Mouse (Mus musculus) G1E (cell line): ENCODE data around the gene Nrp2. TPM values are rescaled to one million over a fixed set of nuclear protein-coding genes. Genes with fewer than 3 reads are reported as not detected.

Experiments
- ATAC-seq: 2 replicates; pipeline ENCODE4 v1.8.0; 2016; ENCODE audit warnings: mild to moderate bottlenecking; ENCODE audit not compliant: insufficient number of reproducible peaks, poor library complexity, low FRiP score, severe bottlenecking; ENCODE audit errors: extremely low read depth
- DNase-seq: peaks from one replicate; pipeline ENCODE4 v3.0.0; 2012; ENCODE audit warnings: low spot score
- H3K27me3 ChIP-seq: 2 replicates; pipeline ENCODE4 v1.6.1; 2012; ENCODE audit warnings: mild to moderate bottlenecking, low read length, inconsistent platforms; ENCODE audit not compliant: insufficient read depth
- H3K36me3 ChIP-seq: replicated peaks from 2 replicates; pipeline ENCODE3; 2012; ENCODE audit warnings: mild to moderate bottlenecking, inconsistent platforms
- H3K4me1 ChIP-seq: 2 replicates; pipeline ENCODE4 v1.6.1; 2012; ENCODE audit warnings: low read depth, low read length, inconsistent platforms, mixed read lengths; ENCODE audit not compliant: insufficient read depth
- H3K4me3 ChIP-seq: 2 replicates; pipeline ENCODE4 v1.5.1; 2012; ENCODE audit warnings: low read depth, mild to moderate bottlenecking, inconsistent platforms, low read length, moderate library complexity, mixed read lengths
- H3K9me3 ChIP-seq: replicated peaks from 2 replicates; pipeline ENCODE4 v1.6.1; 2012; ENCODE audit warnings: inconsistent platforms
- CTCF ChIP-seq: IDR thresholded peaks from 2 replicates; pipeline ENCODE4 v1.5.1; 2012; ENCODE audit warnings: low read depth, low read length, inconsistent platforms, mixed read lengths
- GATA1 ChIP-seq: IDR thresholded peaks from 2 replicates; pipeline ENCODE4 v1.6.1; 2012; ENCODE audit warnings: borderline replicate concordance, low read length, inconsistent platforms, mixed read lengths
- GATA2 ChIP-seq: IDR thresholded peaks from 2 replicates; pipeline ENCODE4 v1.6.1; 2012; ENCODE audit warnings: low read depth, low read length, inconsistent platforms, borderline replicate concordance
- POLR2AphosphoS5 ChIP-seq: IDR thresholded peaks from 2 replicates; pipeline ENCODE4 v1.6.1; 2012; ENCODE audit warnings: low read depth, low read length, inconsistent platforms; ENCODE audit not compliant: insufficient replicate concordance
- TAL1 ChIP-seq: conservative IDR thresholded peaks from 2 replicates; pipeline ENCODE4 v1.6.1; 2012; ENCODE audit warnings: low read depth, low read length, inconsistent platforms, mixed read lengths
- polyA plus RNA-seq: library from polyadenylated mRNA; stranded (reverse); fragments of >175 nt; gene quantifications from 2 replicates; pipeline ENCODE4 v1.2.3, GENCODE M21; 2012
- total RNA-seq, 2 experiments: library from RNA; stranded (forward) in 1 of 2; stranded (reverse) in 1 of 2; fragments of 200-1000 nt in 1 of 2; fragments of >200 nt in 1 of 2; fragmentation: Nextera tagmentation in 1 of 2; gene quantifications; 2 replicates each; pipeline ENCODE4 v1.2.3; 2014 to 2017

Gene Nrp2
- total and polyA plus RNA-seq, 3 experiments, result 0.07 to 0.16 TPM; not detected in 1

GRCm38 (mm10) chr1:62853362-62853761, 150.3 kb downstream of the Nrp2 start:
- Histone ChIP-seq H3K4me1 (no peaks in the 10 kb centered on the region), H3K9me3 (no peaks in the 10 kb centered on the region), H3K36me3 (no peaks in the 10 kb centered on the region), H3K27me3 (no peaks in the 10 kb centered on the region), H3K4me3 (no peak overlapping the region)
- TF ChIP-seq POLR2AphosphoS5 (no peak), CTCF (no peak), GATA1 (no peak), GATA2 (no peak), TAL1 (no peak)
- ATAC-seq, result no peak
- DNase-seq, result no peak

- H3K27me3 ChIP-seq, result no peaks in the 10 kb centered on the region
- no peak for TF ChIP-seq CTCF
- H3K4me1 ChIP-seq, result no peaks in the 10 kb centered on the region
- ATAC-seq, result no peak
- no peaks in the 10 kb centered on the region for H3K9me3 ChIP-seq
- no peak overlapping the region for H3K4me3 ChIP-seq
- H3K36me3 ChIP-seq, result no peaks in the 10 kb centered on the region
- no peak for DNase-seq
Observed at GRCm38 (mm10) chr1:62853996-62854395, 150.9 kb downstream of the Nrp2 start.

GRCm38 (mm10) chr1:62859098-62859497, 156.0 kb downstream of the Nrp2 start:
- H3K4me3 ChIP-seq, result no peak overlapping the region
- no peaks in the 10 kb centered on the region; the same call in 1 of the 2 replicates for H3K27me3 ChIP-seq
- no peaks in the 10 kb centered on the region for H3K4me1 ChIP-seq
- no peak for DNase-seq
- no peak for TF ChIP-seq TAL1
- no peak for TF ChIP-seq CTCF
- TF ChIP-seq GATA2, result no peak
- no peak for TF ChIP-seq POLR2AphosphoS5
- TF ChIP-seq GATA1, result no peak
- ATAC-seq, result no peak
- no peaks in the 10 kb centered on the region for H3K36me3 ChIP-seq
- no peaks in the 10 kb centered on the region for H3K9me3 ChIP-seq

- ATAC-seq (no peak), DNase-seq (no peak)
- Histone ChIP-seq H3K4me3 (no peak overlapping the region), H3K36me3 (no peaks in the 10 kb centered on the region), H3K27me3 (no peaks in the 10 kb centered on the region; the same call in 1 of the 2 replicates), H3K4me1 (no peaks in the 10 kb centered on the region), H3K9me3 (no peaks in the 10 kb centered on the region)
- TF ChIP-seq GATA1 (no peak), CTCF (no peak), TAL1 (no peak), GATA2 (no peak), POLR2AphosphoS5 (no peak)
Observed at GRCm38 (mm10) chr1:62859556-62860300, 156.6 kb downstream of the Nrp2 start.

GRCm38 (mm10) chr1:62860327-62860726, 157.2 kb downstream of the Nrp2 start:
- Histone ChIP-seq H3K36me3 (no peaks in the 10 kb centered on the region), H3K9me3 (no peaks in the 10 kb centered on the region), H3K4me1 (no peaks in the 10 kb centered on the region), H3K27me3 (no peaks in the 10 kb centered on the region; the same call in 1 of the 2 replicates), H3K4me3 (no peak overlapping the region)
- ATAC-seq (no peak), DNase-seq (no peak)
- TF ChIP-seq TAL1 (no peak), GATA1 (no peak), CTCF (no peak), POLR2AphosphoS5 (no peak), GATA2 (no peak)

- Histone ChIP-seq H3K4me1 (no peaks in the 10 kb centered on the region), H3K9me3 (no peaks in the 10 kb centered on the region), H3K4me3 (no peak overlapping the region), H3K36me3 (no peaks in the 10 kb centered on the region), H3K27me3 (no peaks in the 10 kb centered on the region; the same call in 1 of the 2 replicates)
- no peak for ATAC-seq
- no peak for TF ChIP-seq TAL1
- no peak for TF ChIP-seq GATA2
- no peak for TF ChIP-seq CTCF
- no peak for TF ChIP-seq POLR2AphosphoS5
- no peak for TF ChIP-seq GATA1
- no peak for DNase-seq
Observed at GRCm38 (mm10) chr1:62860788-62861187, 157.7 kb downstream of the Nrp2 start.
